Mouse (Mus musculus) spleen, embryonic (tissue): Measurements from ENCODE around the gene Rbm43.

Experiments used
- CTCF ChIA-PET: fragments of 350-600 bp; sonication (Branson Sonifier 250); formaldehyde crosslinking; loops from one replicate; lab custom pipeline; 2022; lab: Charles Lee

Gene Rbm43

GRCm38 (mm10) chr2:51934574-51935334 lies at the start of gene Rbm43:
Gene Rbm43, minus strand, starts transcription at chr2:51935163.
- CTCF ChIA-PET: no interaction called here

GRCm38 (mm10) chr2:51982288-51982687 lies 47.3 kb upstream of the Rbm43 start:
- CTCF ChIA-PET: interaction anchor here (0.6 kb wide), 1 partner anchor 9 kb away, joined by 3 read pairs; the partner anchor contains the start of gene Nmi

- CTCF ChIA-PET: interaction anchor here (0.6 kb wide), 1 partner anchor 8 kb away, joined by 3 read pairs; the partner anchor contains the start of gene Nmi
Observed at GRCm38 (mm10) chr2:51981630-51982029, 46.7 kb upstream of the Rbm43 start.

- CTCF ChIA-PET: interaction anchor here (0.7 kb wide), 1 partner anchor 9 kb away, joined by 3 read pairs; no protein-coding TSS in a partner anchor
Observed at GRCm38 (mm10) chr2:51973410-51973968, 38.5 kb upstream of the Rbm43 start, which contains the start of gene Nmi. Gene Nmi, minus strand, starts transcription at chr2:51973494.

GRCm38 (mm10) chr2:51972641-51973409 lies 37.9 kb upstream of the Rbm43 start:
- CTCF ChIA-PET: interaction anchor here (0.7 kb wide), 1 partner anchor 9 kb away, joined by 3 read pairs; no protein-coding TSS in a partner anchor

- CTCF ChIA-PET: no interaction called here
Observed at GRCm38 (mm10) chr2:51972142-51972541, 37.2 kb upstream of the Rbm43 start.

GRCm38 (mm10) chr2:51970897-51971296 lies 35.9 kb upstream of the Rbm43 start:
- CTCF ChIA-PET: no interaction called here

GRCm38 (mm10) chr2:51967288-51967687 lies 32.3 kb upstream of the Rbm43 start:
- CTCF ChIA-PET: no interaction called here

GRCm38 (mm10) chr2:51953648-51954204 lies 18.8 kb upstream of the Rbm43 start:
- CTCF ChIA-PET: no interaction called here

- CTCF ChIA-PET: no interaction called here
Observed at GRCm38 (mm10) chr2:51950876-51951275, 15.9 kb upstream of the Rbm43 start.

- CTCF ChIA-PET: no interaction called here
Observed at GRCm38 (mm10) chr2:51948105-51948830, 13.3 kb upstream of the Rbm43 start.

GRCm38 (mm10) chr2:51945812-51946211 lies 10.8 kb upstream of the Rbm43 start:
- CTCF ChIA-PET: no interaction called here

GRCm38 (mm10) chr2:51941832-51942231 lies 6.9 kb upstream of the Rbm43 start:
- CTCF ChIA-PET: interaction anchor here (0.5 to 0.6 kb wide), 2 partner anchors 47 to 429 kb away, joined by 3 to 5 read pairs; no protein-coding TSS in a partner anchor

GRCm38 (mm10) chr2:51938750-51939149 lies 3.8 kb upstream of the Rbm43 start:
- CTCF ChIA-PET: no interaction called here

GRCm38 (mm10) chr2:51937004-51937403 lies 2.0 kb upstream of the Rbm43 start:
- CTCF ChIA-PET: no interaction called here

- CTCF ChIA-PET: no interaction called here
Observed at GRCm38 (mm10) chr2:51936585-51936984, 1.6 kb upstream of the Rbm43 start.

GRCm38 (mm10) chr2:51935921-51936320 lies 958 bp upstream of the Rbm43 start:
- CTCF ChIA-PET: no interaction called here

GRCm38 (mm10) chr2:51933341-51934134 lies 1.4 kb downstream of the Rbm43 start:
- CTCF ChIA-PET: interaction anchor here (0.6 kb wide), 1 partner anchor 527 kb away, joined by 3 read pairs; no protein-coding TSS in a partner anchor

- CTCF ChIA-PET: no interaction called here
Observed at GRCm38 (mm10) chr2:51931241-51931640, 3.7 kb downstream of the Rbm43 start.
